Mouse (Mus musculus) CH12.LX (cell line): ENCODE data around the gene Hist1h2be. TPM values are rescaled to one million over a fixed set of nuclear protein-coding genes. Genes with fewer than 3 reads are reported as not detected.

Experiments
- DNase-seq: peaks from one replicate; pipeline ENCODE4 v3.0.0-alpha.2; 2013; ENCODE audit errors: extremely low read depth
- H3K27ac ChIP-seq: 2 replicates; pipeline ENCODE4 v1.5.1; 2012; ENCODE audit warnings: low read depth, mild to moderate bottlenecking, control low read depth, moderate library complexity; ENCODE audit not compliant: insufficient read depth
- H3K27me3 ChIP-seq: replicated peaks from 2 replicates; pipeline ENCODE3; 2012; ENCODE audit warnings: inconsistent platforms
- H3K36me3 ChIP-seq, 2 experiments: replicated peaks in 1 of 2; 2 replicates each; pipeline versions ENCODE3 to v1.6.1; 2012; ENCODE audit warnings: inconsistent platforms in 1 of 2, low read length in 1 of 2, mild to moderate bottlenecking in 1 of 2, mixed read lengths in 1 of 2, moderate library complexity in 1 of 2; ENCODE audit not compliant: control insufficient read depth in 1 of 2, insufficient read depth in 1 of 2
- H3K4me1 ChIP-seq, 2 experiments: 2 replicates each; pipeline ENCODE4 v1.6.1; 2012; ENCODE audit warnings: inconsistent platforms in 1 of 2, moderate library complexity in 1 of 2; ENCODE audit not compliant: insufficient read depth in 2 of 2, control insufficient read depth in 1 of 2
- H3K4me2 ChIP-seq: 2 replicates; pipeline ENCODE4 v1.6.1; 2012; ENCODE audit warnings: low read depth, mild to moderate bottlenecking, control low read depth; ENCODE audit not compliant: poor library complexity, insufficient read depth, severe bottlenecking
- H3K4me3 ChIP-seq, 3 experiments: fragments of 150-350 bp in 1 of 3; sonication (generic) in 1 of 3; replicated peaks in 1 of 3; 2 replicates each; pipeline versions ENCODE3 to v1.5.1; 2011 to 2012; ENCODE audit warnings: low read depth in 2 of 3, low read length in 2 of 3, mild to moderate bottlenecking in 2 of 3, moderate library complexity in 2 of 3, control low read depth in 1 of 3, improper control_type of control experiment in 1 of 3, inconsistent platforms in 1 of 3, mixed read lengths in 1 of 3; ENCODE audit not compliant: poor library complexity in 1 of 3
- H3K79me2 ChIP-seq: replicated peaks from 2 replicates; pipeline ENCODE4 v1.6.1; 2012; ENCODE audit warnings: mild to moderate bottlenecking, moderate library complexity; ENCODE audit not compliant: control insufficient read depth, poor library complexity, insufficient read depth, severe bottlenecking; ENCODE audit errors: extremely low read depth
- H3K9ac ChIP-seq: 2 replicates; pipeline ENCODE4 v1.6.1; 2012; ENCODE audit warnings: low read depth, mild to moderate bottlenecking, control low read depth, moderate library complexity; ENCODE audit not compliant: insufficient read depth
- H3K9me3 ChIP-seq: replicated peaks from 2 replicates; pipeline ENCODE3; 2012; ENCODE audit warnings: low read length, inconsistent platforms, mixed read lengths
- BHLHE40 ChIP-seq: IDR thresholded peaks from 2 replicates; pipeline ENCODE4 v1.6.1; 2011; ENCODE audit warnings: mild to moderate bottlenecking, low read depth, low read length, improper control_type of control experiment
- CHD1 ChIP-seq: IDR thresholded peaks from 2 replicates; pipeline ENCODE4 v1.6.1; 2012; ENCODE audit warnings: low read depth, low read length, improper control_type of control experiment, inconsistent platforms
- CHD2 ChIP-seq: IDR thresholded peaks from 2 replicates; pipeline ENCODE4 v1.6.1; 2011; ENCODE audit warnings: low read length, improper control_type of control experiment
- ELF1 ChIP-seq: IDR thresholded peaks from 2 replicates; pipeline ENCODE4 v1.6.1; 2014; ENCODE audit warnings: low read depth, mild to moderate bottlenecking, inconsistent platforms, low read length, improper control_type of control experiment
- ETS1 ChIP-seq: conservative IDR thresholded peaks from 2 replicates; pipeline ENCODE4 v1.6.1; 2012; ENCODE audit warnings: low read depth, mild to moderate bottlenecking, inconsistent platforms, low read length, improper control_type of control experiment, moderate library complexity
- IRF4 ChIP-seq: IDR thresholded peaks from 2 replicates; pipeline ENCODE4 v1.6.1; 2014; ENCODE audit warnings: low read depth, mild to moderate bottlenecking, inconsistent platforms, low read length, improper control_type of control experiment
- JUND ChIP-seq: conservative IDR thresholded peaks from 2 replicates; pipeline ENCODE4 v1.6.1; 2011; ENCODE audit warnings: low read depth, low read length, improper control_type of control experiment
- KAT2A ChIP-seq: IDR thresholded peaks from 2 replicates; pipeline ENCODE4 v1.6.1; 2012; ENCODE audit warnings: low read length, improper control_type of control experiment, inconsistent platforms; ENCODE audit not compliant: insufficient replicate concordance
- MAFK ChIP-seq: IDR thresholded peaks from 2 replicates; pipeline ENCODE4 v1.6.1; 2011; ENCODE audit warnings: low read length, improper control_type of control experiment; ENCODE audit not compliant: insufficient replicate concordance
- MEF2A ChIP-seq: IDR thresholded peaks from 2 replicates; pipeline ENCODE4 v1.6.1; 2014; ENCODE audit warnings: low read depth, mild to moderate bottlenecking, inconsistent platforms, low read length, improper control_type of control experiment, borderline replicate concordance
- MXI1 ChIP-seq: IDR thresholded peaks from 2 replicates; pipeline ENCODE4 v1.6.1; 2011; ENCODE audit warnings: mild to moderate bottlenecking, low read depth, low read length, improper control_type of control experiment
- NELFE ChIP-seq: IDR thresholded peaks from 2 replicates; pipeline ENCODE4 v1.6.1; 2011; ENCODE audit warnings: low read depth, low read length, improper control_type of control experiment
- POLR2A ChIP-seq: IDR thresholded peaks from 2 replicates; pipeline ENCODE4 v1.6.1; 2011; ENCODE audit warnings: low read depth, mild to moderate bottlenecking, improper control_type of control experiment, low read length
- POLR2AphosphoS2 ChIP-seq: IDR thresholded peaks from 2 replicates; pipeline ENCODE4 v1.6.1; 2011; ENCODE audit warnings: low read depth, low read length, improper control_type of control experiment
- RAD21 ChIP-seq: IDR thresholded peaks from 2 replicates; pipeline ENCODE4 v1.6.1; 2011; ENCODE audit warnings: low read depth, mild to moderate bottlenecking, low read length, improper control_type of control experiment, moderate library complexity
- RCOR1 ChIP-seq: conservative IDR thresholded peaks from 2 replicates; pipeline ENCODE4 v1.6.1; 2012; ENCODE audit warnings: low read depth, mild to moderate bottlenecking, inconsistent platforms, low read length, improper control_type of control experiment
- SMC3 ChIP-seq: IDR thresholded peaks from 2 replicates; pipeline ENCODE4 v1.6.1; 2011; ENCODE audit warnings: low read depth, low read length, improper control_type of control experiment
- TBP ChIP-seq: conservative IDR thresholded peaks from 2 replicates; pipeline ENCODE4 v1.6.1; 2011; ENCODE audit warnings: low read depth, low read length, improper control_type of control experiment
- TCF12 ChIP-seq: IDR thresholded peaks from 2 replicates; pipeline ENCODE4 v1.6.1; 2014; ENCODE audit warnings: low read depth, mild to moderate bottlenecking, inconsistent platforms, low read length, improper control_type of control experiment
- UBTF ChIP-seq: IDR thresholded peaks from 2 replicates; pipeline ENCODE4 v1.6.1; 2012; ENCODE audit warnings: low read depth, mild to moderate bottlenecking, inconsistent platforms, low read length, improper control_type of control experiment, moderate library complexity
- USF2 ChIP-seq: conservative IDR thresholded peaks from 2 replicates; pipeline ENCODE4 v1.6.1; 2011; ENCODE audit warnings: low read depth, low read length, improper control_type of control experiment
- ZC3H11A ChIP-seq: IDR thresholded peaks from 2 replicates; pipeline ENCODE4 v1.6.1; 2012; ENCODE audit warnings: low read depth, mild to moderate bottlenecking, inconsistent platforms, low read length, improper control_type of control experiment
- ZKSCAN1 ChIP-seq: IDR thresholded peaks from 2 replicates; pipeline ENCODE4 v1.6.1; 2012; ENCODE audit warnings: low read depth, inconsistent platforms, low read length, improper control_type of control experiment, borderline replicate concordance
- dilution Hi-C: fragments of 300-500 bp; cut with MboI; formaldehyde crosslinking; loops from 2 replicates; pipeline ENCODE4 v1.14.3; 2020; ENCODE audit warnings: low sequenced_read_pairs; ENCODE audit not compliant: extremely low pct_unique_long_range_greater_than_20kb, extremely low pct_ligation_motif_present
- in situ Hi-C: fragments of 300-500 bp; cut with MboI; formaldehyde crosslinking; loops from 3 replicates; pipeline ENCODE4 v1.14.3; 2019; ENCODE audit warnings: low sequenced_read_pairs, low pct_ligation_motif_present, low pct_unique_long_range_greater_than_20kb, mixed read lengths
- polyA plus RNA-seq: library from polyadenylated mRNA; unstranded; fragments of >175 nt; gene quantifications from 2 replicates; pipeline ENCODE4 v1.2.1, GENCODE M21; 2012; ENCODE audit warnings: low read depth; ENCODE audit not compliant: insufficient read length
- total RNA-seq, 2 experiments: library from RNA; depleted of rRNA; stranded (reverse); fragments of 300-350 nt in 1 of 2; fragments of >200 nt in 1 of 2; gene quantifications; 2 replicates each; pipeline ENCODE4 v1.2.3; 2012 to 2014

The Hist1h2be gene
- total and polyA plus RNA-seq, 3 experiments = 0.70 to 282 (median 4.7) TPM

DNA sequence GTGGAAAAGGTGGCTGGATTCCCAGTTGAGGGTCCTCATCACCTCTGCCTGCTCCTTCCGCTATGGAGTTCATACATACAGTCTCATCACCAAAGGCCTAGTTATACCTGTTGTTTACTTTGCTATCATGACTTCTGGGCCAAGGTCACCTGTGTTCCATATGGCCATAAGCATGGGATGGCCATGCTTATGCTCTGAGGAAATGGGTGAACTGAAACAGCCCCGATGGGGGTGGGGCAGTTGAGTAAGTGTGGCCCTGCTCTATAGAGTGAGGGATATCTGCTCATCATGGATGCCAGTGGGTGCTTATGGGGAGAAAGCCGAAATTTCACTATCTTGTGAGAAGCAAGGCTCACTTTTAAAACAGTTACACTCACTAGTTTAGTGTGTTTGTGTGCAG lies 15.9 kb downstream of the Hist1h2be start:
- no peak overlapping the region for H3K9ac ChIP-seq
- no peaks in the 10 kb centered on the region for H3K79me2 ChIP-seq
- H3K27ac ChIP-seq = no peak overlapping the region
- H3K36me3 ChIP-seq = peaks cover 0 to 17% of the 10 kb centered on the region in 2 experiments
- H3K4me2 ChIP-seq = no peak overlapping the region
- no peaks in the 10 kb centered on the region for H3K27me3 ChIP-seq
- H3K4me1 ChIP-seq = no peaks in the 10 kb centered on the region
- dilution Hi-C loops = no loop called here
- no peaks in the 10 kb centered on the region for H3K9me3 ChIP-seq
- no peak for DNase-seq
- H3K4me3 ChIP-seq = no peak overlapping the region
- no peak for TF ChIP-seq ZC3H11A
- no peak for TF ChIP-seq MAFK
- TF ChIP-seq TCF12 = no peak
- no peak for TF ChIP-seq KAT2A
- no peak for TF ChIP-seq ZKSCAN1
- no peak for TF ChIP-seq NELFE
- TF ChIP-seq RAD21 = no peak
- TF ChIP-seq ELF1 = no peak
- TF ChIP-seq JUND = no peak
- TF ChIP-seq CHD2 = no peak
- no peak for TF ChIP-seq TBP
- TF ChIP-seq SMC3 = no peak
- no peak for TF ChIP-seq USF2
- no peak for TF ChIP-seq MEF2A
- TF ChIP-seq IRF4 = no peak
- no peak for TF ChIP-seq BHLHE40
- no peak for TF ChIP-seq POLR2A
- no peak for TF ChIP-seq UBTF
- in situ Hi-C loops = no loop called here

DNA sequence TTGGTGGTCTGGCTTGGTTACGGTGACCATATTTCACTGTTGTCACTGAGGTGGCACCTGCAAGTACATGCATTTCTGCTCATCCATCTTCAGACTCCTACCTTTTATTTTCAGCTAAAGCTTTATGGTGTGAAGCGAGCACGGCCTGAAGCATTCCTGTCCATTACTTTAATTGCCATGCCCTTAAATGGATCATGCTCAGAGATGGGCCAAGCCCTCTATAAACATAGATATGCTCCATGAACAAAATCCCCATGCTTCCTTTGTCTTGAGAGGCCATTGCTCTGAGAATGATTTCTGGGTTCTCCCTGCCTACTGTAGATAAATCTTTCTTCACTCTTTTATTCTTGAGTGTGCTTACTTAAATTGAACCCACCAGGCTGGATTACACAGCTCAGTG lies 16.5 kb downstream of the Hist1h2be start:
- no peak for TF ChIP-seq UBTF
- no peak for TF ChIP-seq NELFE
- no peak for TF ChIP-seq POLR2A
- TF ChIP-seq ETS1 = no peak
- no peak for TF ChIP-seq POLR2AphosphoS2
- TF ChIP-seq KAT2A = no peak
- TF ChIP-seq RCOR1 = no peak
- TF ChIP-seq CHD1 = no peak
- TF ChIP-seq MXI1 = no peak
- TF ChIP-seq ZKSCAN1 = no peak
- no peak for TF ChIP-seq JUND
- TF ChIP-seq BHLHE40 = no peak
- no peak for TF ChIP-seq IRF4
- TF ChIP-seq USF2 = no peak
- no peak for TF ChIP-seq MEF2A
- TF ChIP-seq, all 38 proteins: peak for 0
- dilution Hi-C loops = no loop called here
- Histone ChIP-seq H3K9ac (no peak overlapping the region), H3K9me3 (no peaks in the 10 kb centered on the region), H3K27me3 (no peaks in the 10 kb centered on the region), H3K4me1 (no peaks in the 10 kb centered on the region), H3K36me3 (peaks cover 0 to 17% of the 10 kb centered on the region in 2 experiments), H3K4me2 (no peak overlapping the region), H3K4me3 (no peak overlapping the region), H3K79me2 (no peaks in the 10 kb centered on the region), H3K27ac (no peak overlapping the region)
- in situ Hi-C loops = no loop called here
- DNase-seq = no peak
